Mouse (Mus musculus): ENCODE measurements around the gene Itpr2.

Gene Itpr2

GRCm38 (mm10) chr6:146220071-146220470, 282.0 kb downstream of the Itpr2 start:
- DNase-seq (ENCODE audit: low spot score), result no peak

- no peak for DNase-seq (ENCODE audit: low spot score)
Measured at GRCm38 (mm10) chr6:146219534-146219933, 282.5 kb downstream of the Itpr2 start.

- no peak for DNase-seq (ENCODE audit: low spot score)
Measured at GRCm38 (mm10) chr6:146215302-146215701, 286.7 kb downstream of the Itpr2 start.

GRCm38 (mm10) chr6:146212339-146212738, 289.7 kb downstream of the Itpr2 start:
- DNase-seq (ENCODE audit: low spot score), result no peak

GRCm38 (mm10) chr6:146211233-146211632, 290.8 kb downstream of the Itpr2 start:
- no peak for DNase-seq (ENCODE audit: low spot score)

- DNase-seq (ENCODE audit: low spot score), result no peak
Measured at GRCm38 (mm10) chr6:146208983-146209382, 293.0 kb downstream of the Itpr2 start.

GRCm38 (mm10) chr6:146207204-146207959, 294.6 kb downstream of the Itpr2 start:
- DNase-seq (ENCODE audit: low spot score), result no peak

GRCm38 (mm10) chr6:146205136-146205535, 296.9 kb downstream of the Itpr2 start:
- no peak for DNase-seq (ENCODE audit: low spot score)

- DNase-seq (ENCODE audit: low spot score), result no peak
Measured at GRCm38 (mm10) chr6:146204470-146204869, 297.6 kb downstream of the Itpr2 start.

- no peak for DNase-seq (ENCODE audit: low spot score)
Measured at GRCm38 (mm10) chr6:146197868-146198379, 304.1 kb downstream of the Itpr2 start.

- no peak for DNase-seq (ENCODE audit: low spot score)
Measured at GRCm38 (mm10) chr6:146196701-146197100, 305.3 kb downstream of the Itpr2 start.

GRCm38 (mm10) chr6:146195854-146196457, 306.1 kb downstream of the Itpr2 start:
- no peak for DNase-seq (ENCODE audit: low spot score)

- no peak for DNase-seq (ENCODE audit: low spot score)
Measured at GRCm38 (mm10) chr6:146191931-146192330, 310.1 kb downstream of the Itpr2 start.

GRCm38 (mm10) chr6:146190006-146190405, 312.0 kb downstream of the Itpr2 start:
- DNase-seq (ENCODE audit: low spot score), result peak; percentile 9

- DNase-seq (ENCODE audit: low spot score), result no peak
Measured at GRCm38 (mm10) chr6:146185532-146185931, 316.5 kb downstream of the Itpr2 start.

- DNase-seq (ENCODE audit: low spot score), result no peak
Measured at GRCm38 (mm10) chr6:146184771-146185170, 317.3 kb downstream of the Itpr2 start.

GRCm38 (mm10) chr6:146174644-146175250, 327.3 kb downstream of the Itpr2 start:
- no peak for DNase-seq (ENCODE audit: low spot score)

GRCm38 (mm10) chr6:146170603-146171051, 331.4 kb downstream of the Itpr2 start:
- DNase-seq (ENCODE audit: low spot score), result no peak

- DNase-seq (ENCODE audit: low spot score), result no peak
Measured at GRCm38 (mm10) chr6:146167207-146167606, 334.8 kb downstream of the Itpr2 start.

- no peak for DNase-seq (ENCODE audit: low spot score)
Measured at GRCm38 (mm10) chr6:146159641-146160040, 342.4 kb downstream of the Itpr2 start.

- no peak for DNase-seq (ENCODE audit: low spot score)
Measured at GRCm38 (mm10) chr6:146158717-146159116, 343.3 kb downstream of the Itpr2 start.

- DNase-seq (ENCODE audit: low spot score), result no peak
Measured at GRCm38 (mm10) chr6:146157983-146158535, 344.0 kb downstream of the Itpr2 start.

GRCm38 (mm10) chr6:146157099-146157498, 344.9 kb downstream of the Itpr2 start:
- DNase-seq (ENCODE audit: low spot score), result no peak
